Mouse (Mus musculus) ES-Bruce4 (cell line): ENCODE data around the gene Kif1a. TPM values are rescaled to one million over a fixed set of nuclear protein-coding genes. Genes with fewer than 3 reads are reported as not detected.

Experiments used
- H3K27ac ChIP-seq: 2 replicates; pipeline ENCODE4 v1.5.1; 2012; ENCODE audit warnings: low read length, inconsistent platforms; ENCODE audit not compliant: insufficient read depth
- H3K27me3 ChIP-seq: 2 replicates; pipeline ENCODE4 v1.6.1; 2012; ENCODE audit warnings: mild to moderate bottlenecking, low read length, inconsistent platforms; ENCODE audit not compliant: control insufficient read depth, poor library complexity, insufficient read depth, severe bottlenecking
- H3K36me3 ChIP-seq: 2 replicates; pipeline ENCODE4 v1.6.1; 2012; ENCODE audit warnings: inconsistent platforms, mild to moderate bottlenecking, low read length, moderate library complexity; ENCODE audit not compliant: control insufficient read depth, poor library complexity, insufficient read depth, severe bottlenecking
- H3K4me1 ChIP-seq: one replicate; pipeline ENCODE4 v1.8.1; 2011; ENCODE audit warnings: low read length; ENCODE audit not compliant: control insufficient read depth, insufficient read depth
- H3K4me3 ChIP-seq: 2 replicates; pipeline ENCODE4 v1.5.1; 2011; ENCODE audit warnings: low read depth, mild to moderate bottlenecking, low read length
- H3K9ac ChIP-seq: 2 replicates; pipeline ENCODE4 v1.6.1; 2012; ENCODE audit warnings: low read depth, mild to moderate bottlenecking, inconsistent platforms; ENCODE audit not compliant: poor library complexity, severe bottlenecking
- H3K9me3 ChIP-seq: replicated peaks from 2 replicates; pipeline ENCODE4 v1.6.1; 2012; ENCODE audit warnings: mild to moderate bottlenecking, low read length, inconsistent platforms; ENCODE audit not compliant: control insufficient read depth, poor library complexity, insufficient read depth, severe bottlenecking
- CTCF ChIP-seq: IDR thresholded peaks from one replicate; pipeline ENCODE4 v1.8.1; 2011; ENCODE audit warnings: low read depth, low read length
- EP300 ChIP-seq: IDR thresholded peaks from 2 replicates; pipeline ENCODE4 v1.6.1; 2011; ENCODE audit warnings: low read depth, low read length; ENCODE audit not compliant: insufficient read depth
- POLR2A ChIP-seq: IDR thresholded peaks from one replicate; pipeline ENCODE4 v1.8.1; 2011; ENCODE audit warnings: low read length; ENCODE audit not compliant: insufficient read depth
- polyA plus RNA-seq: library from polyadenylated mRNA; stranded (reverse); fragments of >200 nt; gene quantifications from 2 replicates; pipeline ENCODE4 v1.2.4, GENCODE M21; 2011; ENCODE audit warnings: low read depth; ENCODE audit not compliant: missing spikeins, insufficient read depth, insufficient read length

Gene Kif1a
- polyA plus RNA-seq, 1 experiment: 95.0 TPM

DNA sequence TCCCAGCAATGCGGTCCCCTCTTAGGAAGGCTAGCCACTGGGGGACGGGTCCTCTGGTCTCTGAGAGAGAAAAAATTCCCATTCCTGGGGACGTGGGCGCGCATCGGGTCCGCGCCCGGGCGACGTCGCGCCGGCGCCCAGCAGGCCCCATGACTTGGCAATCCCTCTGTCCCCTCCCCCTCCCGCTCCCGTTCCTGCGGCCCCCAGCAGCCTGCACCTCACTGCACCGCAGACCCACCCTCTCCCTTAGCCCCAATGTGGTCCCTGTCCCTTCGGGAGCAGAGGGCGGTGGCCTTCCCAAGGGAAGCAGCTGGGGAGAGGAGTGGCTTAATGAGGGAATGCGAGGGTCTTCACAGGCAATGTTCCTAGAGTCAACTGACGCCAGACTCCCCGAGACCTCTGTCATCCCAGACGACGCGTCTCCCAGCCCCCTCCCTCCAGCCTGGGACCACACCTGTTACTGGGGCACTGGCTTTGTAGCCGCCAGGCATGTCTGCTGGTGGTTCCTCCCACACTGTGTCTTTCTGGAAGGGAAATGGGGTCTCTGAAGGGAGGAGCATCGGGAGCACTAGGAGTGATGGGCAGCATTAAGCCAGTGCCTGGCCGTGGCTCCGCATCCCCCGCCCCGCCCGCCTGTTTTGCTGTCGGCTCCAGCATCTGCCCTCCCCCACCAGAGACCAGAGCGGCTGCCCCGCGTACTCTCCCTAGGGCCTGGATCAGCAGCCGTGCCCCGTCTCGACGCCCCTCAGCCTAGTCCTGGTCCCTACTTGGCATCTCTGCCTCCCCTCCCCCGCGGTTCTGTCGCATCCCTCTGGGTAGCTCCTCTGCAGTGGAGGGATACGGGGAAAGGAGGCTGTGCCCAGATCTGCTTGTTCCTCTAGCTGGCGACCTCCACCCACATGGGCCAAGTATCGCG is 917 bp downstream of the Kif1a start:
- Histone ChIP-seq H3K4me3 (peak overlapping the region; percentile 68), H3K27ac (no peak overlapping the region), H3K36me3 (no peaks in the 10 kb centered on the region), H3K9me3 (no peaks in the 10 kb centered on the region), H3K27me3 (peaks cover 7% of the 10 kb centered on the region), H3K4me1 (no peaks in the 10 kb centered on the region), H3K9ac (peak overlapping the region; percentile 33)
- TF ChIP-seq EP300 (no peak), POLR2A (no peak), CTCF (no peak)

DNA sequence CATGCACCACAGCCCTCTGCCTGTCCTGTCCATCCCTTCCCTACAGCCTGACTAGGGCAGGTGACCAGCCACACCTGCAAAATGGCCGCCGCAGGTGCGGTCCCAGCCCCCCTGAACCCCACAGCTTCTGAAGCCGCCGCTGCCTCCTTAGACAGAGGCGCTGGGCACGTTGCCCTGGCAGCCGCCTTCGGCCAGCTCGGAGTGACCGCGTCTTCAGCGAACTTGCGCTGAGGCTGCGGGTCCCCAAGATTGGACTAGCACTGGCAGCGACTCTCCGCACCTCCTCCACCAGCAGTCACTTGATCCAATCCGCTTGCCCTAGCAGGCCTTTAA is 1.5 kb downstream of the Kif1a start:
- TF ChIP-seq POLR2A: no peak
- TF ChIP-seq EP300: no peak
- no peak for TF ChIP-seq CTCF
- no peaks in the 10 kb centered on the region for H3K9me3 ChIP-seq
- no peaks in the 10 kb centered on the region for H3K36me3 ChIP-seq
- peak overlapping the region; percentile 33 for H3K9ac ChIP-seq
- peaks cover 7% of the 10 kb centered on the region for H3K27me3 ChIP-seq
- no peak overlapping the region for H3K27ac ChIP-seq
- H3K4me1 ChIP-seq: no peaks in the 10 kb centered on the region
- peak overlapping the region; percentile 68 for H3K4me3 ChIP-seq

DNA sequence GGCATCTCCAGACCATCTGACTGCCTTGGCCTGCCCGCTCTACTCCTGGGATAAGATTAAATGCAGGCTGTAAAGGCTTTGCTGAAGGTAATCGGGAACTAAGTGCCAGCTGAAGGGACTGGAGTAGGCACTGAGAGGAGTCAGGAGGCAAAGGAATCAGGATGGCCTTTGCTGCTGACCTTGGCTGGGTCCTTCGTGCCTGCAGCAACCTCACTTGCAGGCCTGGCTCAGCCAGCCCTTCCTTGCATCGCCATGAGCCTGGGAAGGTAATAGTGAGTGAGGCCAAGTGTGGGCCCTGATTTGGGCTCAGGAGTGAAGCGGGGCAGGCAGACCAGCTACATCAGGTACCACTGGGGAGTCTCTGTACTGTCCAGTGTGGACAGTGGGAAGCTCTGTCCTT is 2.8 kb downstream of the Kif1a start:
- no peak overlapping the region for H3K4me3 ChIP-seq
- peaks cover 7% of the 10 kb centered on the region for H3K27me3 ChIP-seq
- no peaks in the 10 kb centered on the region for H3K36me3 ChIP-seq
- H3K9me3 ChIP-seq: no peaks in the 10 kb centered on the region
- no peak overlapping the region for H3K27ac ChIP-seq
- no peaks in the 10 kb centered on the region for H3K4me1 ChIP-seq
- TF ChIP-seq CTCF: no peak
- no peak for TF ChIP-seq POLR2A
- no peak for TF ChIP-seq EP300
- no peak overlapping the region for H3K9ac ChIP-seq

DNA sequence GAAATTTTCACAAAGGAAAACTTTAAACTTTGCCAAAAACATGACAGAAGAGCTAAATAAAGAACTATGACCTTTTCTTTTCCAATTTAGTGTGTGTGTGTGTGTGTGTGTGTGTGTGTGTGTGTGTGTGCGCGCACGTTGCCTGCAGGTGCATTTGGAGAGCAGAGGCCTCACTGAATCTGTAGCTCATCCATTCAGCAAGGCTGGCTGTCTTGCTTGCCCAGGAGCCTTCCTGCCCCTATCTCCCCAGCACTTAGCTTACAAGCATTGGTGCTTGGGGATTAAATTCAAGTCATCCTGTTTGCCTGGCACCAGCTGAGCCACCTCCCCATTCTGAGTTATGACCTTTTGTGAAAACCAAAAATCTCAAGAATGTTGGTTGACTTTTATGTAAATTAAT is 9.2 kb downstream of the Kif1a start:
- Histone ChIP-seq H3K4me3 (no peak overlapping the region), H3K9ac (no peak overlapping the region), H3K36me3 (no peaks in the 10 kb centered on the region), H3K4me1 (no peaks in the 10 kb centered on the region), H3K27ac (no peak overlapping the region), H3K27me3 (peaks cover 2% of the 10 kb centered on the region; the same call in 1 of the 2 replicates), H3K9me3 (no peaks in the 10 kb centered on the region)
- TF ChIP-seq CTCF: no peak
- no peak for TF ChIP-seq POLR2A
- no peak for TF ChIP-seq EP300

DNA sequence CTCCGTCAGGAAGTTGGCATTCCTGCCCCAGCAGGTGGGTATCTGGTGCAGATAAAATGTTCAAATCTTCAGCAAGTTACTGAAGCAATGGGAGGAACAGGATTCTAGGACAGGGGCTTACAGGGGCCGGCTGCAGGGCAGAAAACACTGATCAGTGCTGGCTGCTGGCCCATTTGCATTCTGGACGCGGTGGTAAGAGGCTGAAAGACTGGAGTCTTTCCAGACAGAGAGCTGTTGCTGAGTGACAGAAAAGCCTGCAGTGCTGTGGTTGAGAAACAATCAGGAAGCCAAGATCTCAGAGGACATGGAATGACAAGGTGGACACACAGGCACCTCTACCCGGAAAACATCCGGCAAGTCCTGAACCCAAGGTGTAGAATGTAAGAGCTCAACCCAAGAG is 16.6 kb downstream of the Kif1a start:
- H3K4me1 ChIP-seq: no peaks in the 10 kb centered on the region
- no peak overlapping the region for H3K4me3 ChIP-seq
- H3K36me3 ChIP-seq: no peaks in the 10 kb centered on the region
- TF ChIP-seq EP300 (no peak), POLR2A (no peak), CTCF (no peak)
- H3K9ac ChIP-seq: no peak overlapping the region
- no peaks in the 10 kb centered on the region for H3K27me3 ChIP-seq
- H3K9me3 ChIP-seq: no peaks in the 10 kb centered on the region
- H3K27ac ChIP-seq: no peak overlapping the region

DNA sequence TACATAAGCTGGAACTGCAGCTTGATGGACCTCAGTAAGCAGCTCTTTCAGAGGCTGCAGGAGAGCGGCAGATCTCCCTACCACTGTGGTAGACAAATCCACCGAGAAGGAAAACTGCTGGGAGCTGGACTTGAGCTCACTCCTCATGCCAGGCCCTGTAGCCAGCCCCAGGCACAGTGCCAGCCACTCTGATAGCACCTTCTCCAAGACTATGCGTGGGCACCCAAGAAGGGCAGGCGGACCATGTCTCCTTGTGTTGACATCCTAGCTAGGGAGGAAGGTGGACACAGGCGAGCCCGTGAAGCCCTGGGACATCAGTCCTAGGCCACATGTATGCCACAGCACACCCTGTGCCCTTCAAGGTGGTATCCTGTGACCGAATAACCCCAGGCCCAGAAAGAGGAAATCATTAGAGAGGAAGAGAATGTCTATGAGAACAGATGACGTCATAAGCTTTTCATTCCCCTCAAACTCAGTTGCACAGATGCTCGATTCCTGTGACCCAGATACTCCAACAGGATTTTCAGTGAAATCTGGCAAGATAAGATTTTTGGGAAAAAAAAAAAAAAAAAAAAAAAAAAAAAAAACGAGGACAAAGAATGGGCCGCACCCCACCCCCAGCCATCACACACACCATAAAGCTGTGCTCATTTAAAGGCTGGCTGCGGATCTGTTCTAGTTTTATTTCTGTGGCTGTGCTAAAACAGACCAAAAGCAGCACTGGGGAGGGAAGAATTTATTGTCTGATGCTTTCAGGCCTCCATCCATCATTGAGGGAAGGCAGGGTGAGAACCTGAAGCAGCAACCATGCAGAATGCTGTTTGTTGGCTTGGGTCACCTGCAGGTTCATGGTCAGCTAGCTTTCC is 18.1 kb downstream of the Kif1a start:
- H3K36me3 ChIP-seq: no peaks in the 10 kb centered on the region
- no peak overlapping the region for H3K27ac ChIP-seq
- no peak overlapping the region for H3K9ac ChIP-seq
- no peaks in the 10 kb centered on the region for H3K27me3 ChIP-seq
- no peaks in the 10 kb centered on the region for H3K9me3 ChIP-seq
- H3K4me1 ChIP-seq: no peaks in the 10 kb centered on the region
- H3K4me3 ChIP-seq: no peak overlapping the region
- TF ChIP-seq CTCF (no peak), POLR2A (no peak), EP300 (no peak)
